In the genomic region with DNA sequence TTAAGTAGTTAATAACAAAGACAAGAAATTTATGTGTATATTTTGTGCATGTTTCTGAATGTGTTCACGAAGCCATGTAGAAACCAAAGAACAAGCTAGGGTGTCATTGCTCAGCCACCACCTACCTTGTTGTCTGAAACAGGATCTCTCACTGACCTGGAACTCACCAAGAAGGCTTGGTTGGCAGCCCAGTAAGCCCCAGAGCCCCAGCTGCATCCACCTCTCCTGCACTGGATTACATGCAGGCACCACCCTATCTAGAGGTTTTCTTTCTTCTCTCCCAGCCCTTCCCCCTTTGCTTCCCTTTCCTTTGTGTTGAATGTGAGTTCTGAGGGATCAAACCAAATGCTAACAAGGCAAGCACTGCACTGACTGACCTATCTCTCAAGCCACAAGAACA, we compare ENCODE assay signal across 23 mouse cellular contexts. TPM values are rescaled to one million over a fixed set of nuclear protein-coding genes. Genes with fewer than 3 reads are reported as not detected.
DNase-seq lines count a peak whose midpoint lies in the region; ATAC-seq and TF ChIP-seq lines count a peak whose summit lies in the region.
"Had no signal": no experiment of that assay in that cellular context is flagged by ENCODE, and none has a peak within 500 bp of the region (broad histone marks: within the 10 kb centered on the region; RNA-seq: fewer than 3 reads in every experiment).

No protein-coding gene starts in this region.

- peaks cover 16% of the 10 kb centered on the region for H3K4me1 ChIP-seq in forebrain, postnatal 0 days (ENCODE audit: insufficient read depth)
- H3K4me1 ChIP-seq in forebrain, embryonic 11.5 days (replicated peaks; ENCODE audit: control insufficient read depth, insufficient read depth, low read length) = no peaks in the 10 kb centered on the region
- H3K4me1 ChIP-seq in heart, embryonic 12.5 days (replicated peaks) = no peaks in the 10 kb centered on the region
- H3K4me1 ChIP-seq in midbrain, embryonic 13.5 days (replicated peaks) = peaks cover 31% of the 10 kb centered on the region
- peaks cover 12% of the 10 kb centered on the region for H3K4me1 ChIP-seq in midbrain, embryonic 16.5 days (ENCODE audit: control insufficient read depth, insufficient read depth, low read length)
- H3K4me1 ChIP-seq: forebrain, embryonic 10.5 days; heart, embryonic 13.5 days; hindbrain, embryonic 12.5 days had no signal

- no peaks in the 10 kb centered on the region for H3K9me3 ChIP-seq in forebrain, postnatal 0 days (ENCODE audit: low read length)
- no peaks in the 10 kb centered on the region for H3K9me3 ChIP-seq in forebrain, embryonic 11.5 days (ENCODE audit: control insufficient read depth, low read length)
- no peaks in the 10 kb centered on the region for H3K9me3 ChIP-seq in heart, embryonic 12.5 days (replicated peaks)
- no peaks in the 10 kb centered on the region for H3K9me3 ChIP-seq in midbrain, embryonic 13.5 days
- H3K9me3 ChIP-seq in midbrain, embryonic 16.5 days (replicated peaks; ENCODE audit: control insufficient read depth, low read length, poor library complexity, severe bottlenecking) = no peaks in the 10 kb centered on the region
- H3K9me3 ChIP-seq: forebrain, embryonic 10.5 days; G1E; heart, embryonic 13.5 days; hindbrain, embryonic 12.5 days; hindbrain, embryonic 15.5 days had no signal

- ATAC-seq in forebrain, postnatal 0 days = no peak
- ATAC-seq in forebrain, embryonic 11.5 days (replicated peaks; ENCODE audit: low FRiP score) = no peak
- ATAC-seq in heart, embryonic 12.5 days (ENCODE audit: insufficient number of reproducible peaks, low FRiP score) = no peak
- no peak for ATAC-seq in midbrain, embryonic 13.5 days
- ATAC-seq in midbrain, embryonic 16.5 days = no peak
- ATAC-seq: forebrain, embryonic 14.5 days; Patski had no signal

- no peak overlapping the region for H3K4me3 ChIP-seq in forebrain, postnatal 0 days (ENCODE audit: low read depth, low read length)
- H3K4me3 ChIP-seq in forebrain, embryonic 11.5 days (ENCODE audit: low read depth, low read length) = no peak overlapping the region
- no peak overlapping the region for H3K4me3 ChIP-seq in heart, embryonic 12.5 days
- no peak overlapping the region for H3K4me3 ChIP-seq in midbrain, embryonic 13.5 days (replicated peaks)
- no peak overlapping the region for H3K4me3 ChIP-seq in midbrain, embryonic 16.5 days (ENCODE audit: low read depth, low read length)
- H3K4me3 ChIP-seq: forebrain, embryonic 10.5 days; heart, embryonic 13.5 days; hindbrain, embryonic 12.5 days; hindbrain, embryonic 15.5 days had no signal

- H3K36me3 ChIP-seq in forebrain, postnatal 0 days (ENCODE audit: insufficient read depth) = peaks cover 10% of the 10 kb centered on the region; the same call in 1 of the 2 replicates
- no peaks in the 10 kb centered on the region; the same call in 1 of the 2 replicates for H3K36me3 ChIP-seq in forebrain, embryonic 11.5 days (ENCODE audit: control insufficient read depth, insufficient read depth, low read length)
- H3K36me3 ChIP-seq in heart, embryonic 12.5 days = peaks cover 26% of the 10 kb centered on the region
- H3K36me3 ChIP-seq in midbrain, embryonic 13.5 days = peaks cover 31% of the 10 kb centered on the region
- peaks cover 13% of the 10 kb centered on the region; the same call in 1 of the 2 replicates for H3K36me3 ChIP-seq in midbrain, embryonic 16.5 days (ENCODE audit: control insufficient read depth, insufficient read depth, low read length)

- H3K9ac ChIP-seq in forebrain, postnatal 0 days = no peak overlapping the region
- H3K9ac ChIP-seq in forebrain, embryonic 11.5 days (ENCODE audit: low read length) = no peak overlapping the region
- H3K9ac ChIP-seq in heart, embryonic 12.5 days = no peak overlapping the region
- H3K9ac ChIP-seq in midbrain, embryonic 13.5 days (replicated peaks) = no peak overlapping the region
- no peak overlapping the region for H3K9ac ChIP-seq in midbrain, embryonic 16.5 days (ENCODE audit: low read depth, low read length)
- H3K9ac ChIP-seq: heart, embryonic 13.5 days; hindbrain, embryonic 12.5 days; hindbrain, embryonic 15.5 days had no signal

- no peak overlapping the region for H3K4me2 ChIP-seq in forebrain, postnatal 0 days (ENCODE audit: low read depth)
- no peak overlapping the region for H3K4me2 ChIP-seq in forebrain, embryonic 11.5 days (ENCODE audit: low read depth, low read length, severe bottlenecking)
- no peak overlapping the region for H3K4me2 ChIP-seq in heart, embryonic 12.5 days
- no peak overlapping the region for H3K4me2 ChIP-seq in midbrain, embryonic 13.5 days (replicated peaks)
- no peak overlapping the region for H3K4me2 ChIP-seq in midbrain, embryonic 16.5 days (ENCODE audit: low read length)
- H3K4me2 ChIP-seq: heart, embryonic 13.5 days; hindbrain, embryonic 12.5 days; hindbrain, embryonic 15.5 days had no signal

- TF ChIP-seq CTCF in forebrain, postnatal 0 days (IDR thresholded peaks at IDR 0.05; ENCODE audit: low read depth) = no peak

- H3K27me3 ChIP-seq in forebrain, postnatal 0 days (ENCODE audit: insufficient read depth, low read length) = no peaks in the 10 kb centered on the region
- H3K27me3 ChIP-seq in forebrain, embryonic 11.5 days (ENCODE audit: control insufficient read depth, insufficient read depth, low read length) = no peaks in the 10 kb centered on the region
- no peaks in the 10 kb centered on the region for H3K27me3 ChIP-seq in heart, embryonic 12.5 days (replicated peaks)
- no peaks in the 10 kb centered on the region for H3K27me3 ChIP-seq in midbrain, embryonic 13.5 days
- H3K27me3 ChIP-seq in midbrain, embryonic 16.5 days (ENCODE audit: control insufficient read depth, insufficient read depth, low read depth, low read length) = no peaks in the 10 kb centered on the region
- H3K27me3 ChIP-seq: CH12.LX; heart, embryonic 13.5 days; hindbrain, embryonic 12.5 days; hindbrain, embryonic 15.5 days; Patski had no signal

- WGBS in forebrain, postnatal 0 days = 97% methylated on average over 1 of the region's 1 CpGs
- 90% methylated on average over 1 of the region's 1 CpGs for WGBS in forebrain, embryonic 11.5 days
- WGBS in heart, embryonic 12.5 days = 89% methylated on average over 1 of the region's 1 CpGs
- 97% methylated on average over 1 of the region's 1 CpGs for WGBS in midbrain, embryonic 13.5 days
- 97% methylated on average over 1 of the region's 1 CpGs for WGBS in midbrain, embryonic 16.5 days

- H3K27ac ChIP-seq in forebrain, postnatal 0 days (ENCODE audit: low read depth, low read length) = peak overlapping the region; percentile 92; the same call in 1 of the 2 replicates
- H3K27ac ChIP-seq in forebrain, embryonic 11.5 days (ENCODE audit: low read depth, low read length) = no peak overlapping the region
- no peak overlapping the region for H3K27ac ChIP-seq in heart, embryonic 12.5 days (ENCODE audit: poor library complexity, severe bottlenecking)
- 0 out of 2 replicates have a peak overlapping the region, but pooled peaks have one; percentile 61 for H3K27ac ChIP-seq in midbrain, embryonic 13.5 days
- no peak overlapping the region for H3K27ac ChIP-seq in midbrain, embryonic 16.5 days (ENCODE audit: low read length)
- H3K27ac ChIP-seq: forebrain, embryonic 10.5 days; heart, embryonic 13.5 days; hindbrain, embryonic 12.5 days; hindbrain, embryonic 15.5 days had no signal

- no peak for DNase-seq in forebrain, postnatal 0 days
- DNase-seq in forebrain, embryonic 11.5 days (ENCODE audit: low spot score) = no peak
- peak; percentile 85 for DNase-seq in heart, adult 11 months
- DNase-seq in A20 (ENCODE audit: low read depth, low spot score) = peak; percentile 31
- DNase-seq: adrenal gland, postnatal 10 days; adrenal gland, postnatal 36 days; B cell, adult 2 months; cerebellum, adult 18-20 months; cerebellum, adult 9-10 months; cerebellum, postnatal 14 days; gastrocnemius, postnatal 36 days; heart, postnatal 14 days had no signal

RNA-seq across cellular contexts. Expression of a gene that starts 19.2 kb away (rescaled TPM):
- total RNA-seq in forebrain, postnatal 0 days (2014; rRNA removed) = 19.5 and 35.1 TPM in 2 replicates
- 28.4 and 39.1 TPM in 2 replicates for polyA plus RNA-seq in forebrain, postnatal 0 days (2015; fragmentation: Nextera tagmentation; extraction: Ambion mirVana)
- polyA plus RNA-seq in forebrain, embryonic 11.5 days (2014; fragmentation: Nextera tagmentation; extraction: Ambion mirVana) = 12.9 and 16.7 TPM in 2 replicates
- polyA plus RNA-seq in heart, embryonic 12.5 days (2016; fragmentation: Nextera tagmentation; extraction: Ambion mirVana) = 34.5 and 34.9 TPM in 2 replicates
- polyA plus RNA-seq in midbrain, embryonic 13.5 days (2015; fragmentation: Nextera tagmentation; extraction: Ambion mirVana) = 47.7 and 50.2 TPM in 2 replicates
- polyA plus RNA-seq in midbrain, embryonic 16.5 days (2015; fragmentation: Nextera tagmentation; extraction: Ambion mirVana) = 44.5 and 49.9 TPM in 2 replicates

Comparison
In these comparisons a context has a peak if more than half of its experiments do, and no peak if none do; other contexts are left out.
1. H3K27ac ChIP-seq: peak in forebrain, postnatal 0 days (single experiment) and midbrain, embryonic 13.5 days (single experiment); none in forebrain, embryonic 11.5 days (single experiment), heart, embryonic 12.5 days (single experiment) and midbrain, embryonic 16.5 days (single experiment).
2. DNase-seq: peak in heart, adult 11 months (single experiment) and A20 (single experiment); none in forebrain, postnatal 0 days (single experiment) and forebrain, embryonic 11.5 days (single experiment).